Mouse (Mus musculus): ENCODE data around the gene Ltbp4.

The Ltbp4 gene

DNA sequence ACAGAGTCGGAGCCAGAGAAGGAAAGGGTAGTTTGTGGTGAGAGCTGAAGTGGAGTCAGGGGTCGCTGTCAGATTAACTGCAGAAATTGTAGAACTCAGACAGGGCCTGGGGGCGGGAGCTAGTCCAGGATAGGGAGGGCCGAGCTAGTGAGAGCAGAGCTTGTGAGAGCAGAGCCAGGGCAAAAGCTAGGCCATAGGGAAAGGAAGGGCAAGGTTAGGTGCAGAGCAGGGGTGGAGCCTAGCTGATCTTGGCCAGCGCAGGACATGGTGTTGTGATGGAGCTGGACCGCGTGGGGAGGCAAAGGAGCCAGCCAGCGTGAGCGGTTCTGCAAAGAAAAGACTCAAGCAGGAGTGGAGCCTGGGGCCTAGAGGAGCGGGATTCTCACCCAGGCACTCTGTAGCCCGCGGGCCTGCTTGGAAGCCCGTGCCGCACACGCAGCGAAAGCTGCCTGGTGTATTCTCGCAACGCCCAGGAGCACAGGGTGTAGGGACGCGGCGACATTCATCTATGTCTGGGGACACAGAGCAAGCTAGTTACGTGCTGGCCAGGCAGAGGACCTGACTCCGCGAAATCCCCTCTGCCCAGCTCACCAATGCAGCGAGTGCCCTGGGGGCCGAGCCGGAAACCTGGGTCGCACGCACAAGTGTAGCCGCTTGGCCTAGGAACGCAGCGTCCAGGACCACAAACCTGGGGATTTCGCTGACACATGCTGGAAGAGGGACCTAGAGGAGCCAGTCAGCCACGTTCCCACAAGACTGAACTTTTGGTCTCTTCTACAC lies 11.2 kb downstream of the Ltbp4 start:
- peak; percentile 48 to 69 for DNase-seq

GRCm38 (mm10) chr7:27325697-27326096 lies 11.8 kb downstream of the Ltbp4 start:
- DNase-seq, result peak; percentile 78 to 84

- DNase-seq, result no peak
Measured at GRCm38 (mm10) chr7:27324928-27325327, 12.6 kb downstream of the Ltbp4 start.

- no peak for DNase-seq
Measured at GRCm38 (mm10) chr7:27324161-27324560, 13.3 kb downstream of the Ltbp4 start.

GRCm38 (mm10) chr7:27323001-27323400 lies 14.5 kb downstream of the Ltbp4 start:
- DNase-seq, result no peak

GRCm38 (mm10) chr7:27322291-27322690 lies 15.2 kb downstream of the Ltbp4 start:
- no peak for DNase-seq

DNA sequence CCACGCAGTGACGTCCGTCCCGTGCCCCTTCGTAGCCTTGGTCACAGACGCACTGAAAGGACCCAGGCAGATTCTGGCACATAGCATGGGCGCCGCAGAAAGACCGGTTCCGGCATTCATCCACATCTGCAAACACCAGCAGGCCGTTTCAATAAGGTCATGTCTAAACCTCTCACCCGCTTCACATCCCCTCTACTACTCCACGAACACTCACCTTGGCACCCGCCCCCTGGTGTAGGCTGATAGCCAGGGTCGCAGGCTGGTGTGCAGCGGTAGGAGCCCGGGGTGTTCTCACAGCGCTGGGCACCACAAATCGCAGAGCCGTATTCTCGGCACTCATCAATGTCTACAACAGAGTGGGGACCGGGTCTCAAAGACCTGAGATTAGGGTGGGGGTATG lies 18.1 kb downstream of the Ltbp4 start:
- DNase-seq, result no peak

DNA sequence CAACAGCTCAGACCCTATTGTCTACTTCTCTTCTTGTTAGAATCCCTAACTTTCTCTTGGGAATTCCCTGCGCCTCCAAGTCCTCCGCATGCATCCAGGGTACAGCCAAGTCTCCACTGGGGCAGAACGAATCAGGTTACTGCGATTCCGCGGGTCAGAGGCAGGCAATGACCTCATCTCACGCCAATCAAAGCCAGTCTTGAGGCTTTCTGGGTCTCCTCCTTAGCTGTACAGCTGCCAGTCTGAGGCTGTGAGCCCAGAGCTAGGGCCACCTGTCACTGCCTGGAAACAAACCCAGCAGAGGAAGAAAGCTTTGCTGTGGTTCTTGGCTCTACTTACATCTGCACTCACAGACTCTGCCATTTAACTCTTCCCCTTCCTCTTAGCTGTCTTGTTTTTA lies 21.5 kb downstream of the Ltbp4 start:
- no peak for DNase-seq

- DNase-seq, result no peak
Measured at GRCm38 (mm10) chr7:27314393-27314792, 23.1 kb downstream of the Ltbp4 start.

GRCm38 (mm10) chr7:27311651-27312284 lies 25.7 kb downstream of the Ltbp4 start:
- DNase-seq, result no peak

GRCm38 (mm10) chr7:27310996-27311535 lies 26.4 kb downstream of the Ltbp4 start:
- DNase-seq, result no peak

DNA sequence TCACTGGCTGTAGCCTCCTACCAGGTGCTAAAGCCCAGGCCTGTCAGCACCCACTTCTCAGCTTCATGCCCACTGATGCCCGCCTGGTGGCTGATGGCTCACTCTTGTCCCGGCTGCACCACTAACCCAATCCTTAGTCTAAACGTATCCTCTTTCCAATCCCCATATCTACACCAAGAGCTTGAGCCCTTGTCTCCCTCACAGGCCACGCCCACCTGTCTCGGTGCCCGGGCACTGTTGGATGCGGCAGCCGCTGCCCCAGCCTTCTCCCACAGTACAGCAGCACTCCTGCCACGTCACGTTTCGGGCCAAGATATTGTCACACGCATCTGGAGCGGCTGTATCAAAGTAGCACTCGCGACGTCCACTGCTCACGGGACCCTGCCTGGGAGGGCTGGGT lies 27.2 kb downstream of the Ltbp4 start:
- peak; percentile 61 to 67 for DNase-seq

DNA sequence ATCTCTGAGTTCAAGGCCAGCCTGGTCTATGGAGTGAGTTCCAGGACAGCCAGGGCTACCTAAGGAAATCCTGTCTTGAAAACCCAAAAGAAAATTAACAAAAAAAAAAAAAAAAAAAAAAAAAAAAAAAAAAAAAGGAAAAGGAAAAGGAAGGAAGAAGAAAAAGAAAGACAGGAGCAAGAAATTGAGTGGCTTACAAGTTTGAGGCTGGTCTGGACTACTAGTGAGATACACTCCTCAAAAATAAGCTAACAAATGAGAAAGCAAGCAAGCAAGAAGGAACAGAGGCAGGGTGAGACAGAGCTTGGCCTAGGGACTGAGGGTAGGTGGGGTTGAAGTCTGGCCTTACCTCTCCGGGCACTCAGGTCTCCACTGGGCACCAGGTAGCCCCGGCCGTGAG lies 27.7 kb downstream of the Ltbp4 start:
- no peak for DNase-seq

DNA sequence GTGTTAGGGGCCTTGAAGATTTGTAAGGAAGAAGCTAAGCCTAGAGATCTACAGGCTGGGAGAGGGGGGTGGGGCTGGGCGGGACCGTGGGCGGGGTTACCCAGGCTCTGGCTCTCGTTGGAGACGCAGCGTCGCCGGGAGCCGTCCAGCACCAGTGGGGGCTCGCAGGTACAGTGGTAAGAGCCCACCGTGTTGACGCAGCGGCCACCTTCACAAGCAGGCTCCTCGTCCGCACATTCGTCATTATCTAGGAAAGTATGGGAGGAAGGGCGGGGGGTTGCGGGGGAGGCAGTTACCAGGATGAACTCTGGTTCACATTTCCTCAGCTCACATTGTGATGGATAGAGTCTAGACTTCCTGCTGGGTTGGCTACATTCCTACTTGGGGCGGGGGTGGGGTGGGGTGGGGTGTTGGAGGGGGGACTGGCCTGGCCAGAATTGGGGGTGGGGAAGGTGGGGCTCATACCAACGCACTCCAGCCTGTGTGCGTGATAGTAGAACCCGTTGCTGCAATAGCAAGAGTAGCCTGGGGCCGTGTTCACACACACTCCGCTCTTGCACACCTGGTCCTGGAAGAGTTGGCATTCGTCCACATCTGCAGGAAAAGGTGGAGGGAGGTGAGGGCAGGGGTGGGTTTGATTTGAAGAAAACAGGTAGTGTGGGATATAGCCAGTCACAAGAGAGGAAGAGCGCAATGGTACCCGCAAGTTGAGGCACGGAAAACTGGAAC lies 28.5 kb downstream of the Ltbp4 start:
- DNase-seq, result peak; percentile 49 to 57

DNA sequence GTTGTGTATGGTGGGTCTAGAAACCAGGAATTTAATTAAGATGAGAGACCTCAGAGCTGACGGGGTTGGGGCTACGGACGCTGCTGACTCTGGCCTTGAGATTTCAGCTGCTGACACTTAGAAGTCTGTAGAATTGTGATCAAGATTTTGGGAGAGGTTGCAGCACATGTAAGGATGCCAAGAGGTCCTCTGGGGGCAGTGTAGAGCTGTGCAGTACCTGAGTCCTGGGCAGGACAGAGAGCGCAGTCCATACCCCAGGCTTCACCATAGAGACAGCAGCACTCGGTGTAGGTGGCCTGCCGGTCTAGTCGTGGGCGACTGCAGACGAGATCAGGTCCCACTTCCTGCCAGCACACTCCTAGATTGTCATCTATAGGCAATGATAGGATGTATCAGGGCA lies 29.9 kb downstream of the Ltbp4 start:
- no peak for DNase-seq

DNA sequence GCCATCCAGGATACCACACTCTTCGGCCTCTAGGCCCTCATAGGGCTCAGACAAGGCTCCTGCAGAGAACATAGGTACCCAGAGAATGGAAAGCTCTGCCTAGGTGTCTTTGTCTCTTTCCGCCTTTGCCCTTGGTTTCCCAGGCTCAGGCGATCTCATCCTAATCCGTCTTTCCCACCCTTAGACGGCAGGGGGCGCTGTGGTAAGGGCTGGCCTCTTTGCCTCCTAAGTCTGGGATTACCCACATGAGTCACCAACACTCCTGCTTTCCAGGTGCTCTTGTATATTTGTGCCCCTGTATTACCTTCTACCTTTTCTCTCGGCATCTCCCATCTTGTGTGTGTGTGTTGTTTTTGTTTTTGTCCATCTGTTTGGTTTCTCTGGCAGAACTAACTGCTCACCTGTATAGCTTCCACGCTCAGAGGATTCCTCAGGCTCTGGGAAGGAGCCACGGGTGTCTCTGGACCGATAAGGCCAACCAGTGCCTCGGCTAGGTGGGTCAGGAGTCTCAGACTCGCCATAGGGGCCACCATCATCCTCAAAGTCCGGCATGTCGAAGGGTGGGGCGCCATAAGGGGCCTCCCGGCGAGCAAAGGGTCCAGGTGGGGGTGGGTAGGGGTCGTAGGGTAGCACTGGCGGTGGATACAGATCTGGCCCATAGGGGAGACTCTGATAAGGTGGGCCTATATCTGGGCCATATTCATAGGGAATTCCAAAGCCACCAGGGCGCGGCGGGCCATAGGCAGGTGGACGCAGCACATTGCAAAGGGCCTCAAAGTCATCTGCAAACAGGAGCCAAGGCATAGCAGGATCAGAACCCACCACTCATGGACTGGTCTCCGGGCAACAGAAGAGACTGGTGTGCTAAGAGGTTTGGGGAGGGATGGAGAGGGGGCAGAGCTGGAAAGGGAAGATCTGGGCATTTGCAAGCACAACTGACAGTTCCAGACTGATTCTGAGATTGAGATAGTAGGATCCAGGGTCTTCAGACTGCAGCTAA lies 31.0 kb downstream of the Ltbp4 start:
- peak in 1 of 2 experiments; percentile 63 for DNase-seq

- no peak for DNase-seq
Measured at GRCm38 (mm10) chr7:27305091-27305730, 32.3 kb downstream of the Ltbp4 start.

DNA sequence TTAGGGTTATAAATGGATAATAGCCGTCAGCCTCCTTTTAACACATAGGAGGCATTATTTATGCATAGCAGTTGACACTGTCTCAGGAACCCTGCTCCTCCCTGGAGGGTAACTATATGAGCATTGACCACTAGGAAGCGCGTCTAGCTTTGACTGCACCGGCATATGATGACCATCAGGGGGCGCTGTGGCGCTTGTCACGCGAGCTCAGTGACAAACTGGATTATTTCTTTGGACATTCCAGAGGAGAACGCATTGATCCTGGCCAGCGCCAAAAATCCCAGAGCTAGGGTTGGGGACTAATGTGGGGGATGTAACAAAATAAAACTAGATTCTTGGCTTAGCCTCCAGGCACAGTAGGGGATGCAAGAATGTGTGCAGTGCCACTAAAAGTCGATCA lies 35.3 kb downstream of the Ltbp4 start:
- DNase-seq, result peak; percentile 80 to 85

DNA sequence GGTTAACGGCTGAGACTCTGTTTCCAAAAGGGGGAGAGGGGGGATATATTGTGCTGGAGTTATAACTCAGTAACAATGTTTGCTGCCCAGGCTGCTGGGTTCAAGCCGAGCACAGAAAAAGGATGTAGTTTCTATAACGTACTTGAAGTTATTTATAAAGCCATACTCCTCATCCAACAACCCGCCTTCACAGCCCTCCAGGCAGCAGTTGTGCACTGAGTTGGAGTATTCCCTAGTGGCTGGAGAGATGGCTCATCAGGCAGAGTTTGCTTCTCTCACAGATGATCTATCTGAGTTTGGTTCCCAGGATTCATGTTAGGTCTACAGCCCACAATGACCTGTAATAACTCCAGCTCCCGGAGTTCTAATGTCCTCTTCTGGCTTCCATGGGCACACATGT lies 36.7 kb downstream of the Ltbp4 start:
- no peak for DNase-seq

DNA sequence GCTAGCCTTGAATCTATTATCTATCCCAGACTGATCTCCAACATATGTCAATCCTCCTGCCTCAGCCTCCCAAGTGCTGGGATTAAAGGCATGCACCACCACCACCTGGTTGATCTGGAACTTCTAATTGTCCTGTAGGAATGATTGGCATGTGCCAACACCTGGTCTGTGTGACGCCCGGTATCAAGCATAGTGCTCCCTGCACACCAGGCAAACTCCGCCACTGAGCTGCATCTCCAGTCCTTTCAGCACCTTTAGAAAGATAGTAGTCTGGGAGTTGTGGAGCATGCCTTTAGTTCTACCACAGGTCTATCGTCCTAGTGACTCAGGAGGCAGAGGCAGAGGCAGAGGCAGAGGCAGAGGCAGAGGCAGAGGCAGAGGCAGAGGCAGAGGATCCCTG lies 37.1 kb downstream of the Ltbp4 start:
- DNase-seq, result no peak

GRCm38 (mm10) chr7:27298816-27299215 lies 38.7 kb downstream of the Ltbp4 start:
- no peak for DNase-seq

Data from lung, postnatal 4 days (tissue).